9 mouse cellular contexts compared by ENCODE assay signal in the genomic region with DNA sequence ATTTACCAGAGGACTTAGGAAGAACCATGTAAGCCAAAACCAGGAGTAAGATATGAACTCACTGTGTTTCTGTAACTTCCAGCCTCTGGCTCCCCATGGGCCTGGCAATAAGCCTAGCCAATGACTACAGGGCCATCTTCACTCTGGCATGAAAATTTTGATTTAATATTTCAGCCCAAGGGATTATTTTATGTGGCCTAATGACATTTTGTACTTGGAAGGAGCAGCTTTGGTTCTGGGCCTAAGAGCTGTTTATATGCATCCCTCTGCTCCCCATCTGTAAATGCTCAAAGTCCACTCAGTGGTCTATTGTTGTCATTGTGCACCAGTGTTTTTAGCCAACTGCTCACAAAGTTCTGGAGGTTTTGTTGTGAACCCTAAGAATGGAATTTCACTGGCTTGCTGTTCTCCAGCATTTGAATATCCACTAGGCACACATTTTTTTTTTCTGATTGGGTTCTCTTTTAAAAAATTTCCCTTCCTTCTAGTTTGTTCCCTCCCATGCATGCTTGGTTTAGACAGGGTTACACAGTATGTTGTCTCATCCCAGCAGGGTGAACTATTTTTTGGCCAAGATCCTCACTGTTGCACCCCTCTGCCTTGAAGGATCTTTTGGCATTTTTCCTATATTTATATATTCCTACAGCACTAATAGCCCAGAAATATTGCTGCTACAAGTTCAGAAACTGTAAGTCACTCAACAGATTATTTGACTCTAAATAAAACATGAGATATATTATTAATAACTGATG.
DNase-seq lines count a peak whose midpoint lies in the region; ATAC-seq and TF ChIP-seq lines count a peak whose summit lies in the region.
"Had no signal": no experiment of that assay in that cellular context is flagged by ENCODE, and none has a peak within 500 bp of the region (broad histone marks: within the 10 kb centered on the region; RNA-seq: fewer than 3 reads in every experiment).

No protein-coding gene starts in this region.

- no peak overlapping the region for H3K4me3 ChIP-seq in liver, adult 2 months (ENCODE audit: insufficient read depth, low read depth, low read length)
- H3K4me3 ChIP-seq in liver, postnatal 0 days (ENCODE audit: low read depth, low read length): no peak overlapping the region
- H3K4me3 ChIP-seq: embryonic facial prominence, embryonic 12.5 days had no signal

- no peak for ATAC-seq in liver, postnatal 0 days
- no peak for ATAC-seq in megakaryocyte progenitor cell, adult 5-6 weeks (replicated peaks; ENCODE audit: poor library complexity)

- H3K4me1 ChIP-seq in liver, adult 2 months (ENCODE audit: control insufficient read depth, insufficient read depth, low read length): no peaks in the 10 kb centered on the region
- no peaks in the 10 kb centered on the region for H3K4me1 ChIP-seq in liver, postnatal 0 days (ENCODE audit: insufficient read depth)
- H3K4me1 ChIP-seq: embryonic facial prominence, embryonic 12.5 days had no signal

- no peak overlapping the region for H3K27ac ChIP-seq in liver, adult 2 months (replicated peaks; ENCODE audit: insufficient read depth, low read depth, low read length)
- no peak overlapping the region for H3K27ac ChIP-seq in liver, postnatal 0 days (ENCODE audit: low read depth)
- H3K27ac ChIP-seq: embryonic facial prominence, embryonic 12.5 days had no signal

- DNase-seq in adrenal gland, postnatal 10 days: peak; percentile 15
- no peak for DNase-seq in adrenal gland, postnatal 4 days (ENCODE audit: low spot score in 2 of 2)
- DNase-seq in liver, adult 2 months (ENCODE audit: extremely low read depth, low read depth, low spot score): peak; percentile 41
- no peak for DNase-seq in liver, postnatal 0 days
- peak; percentile 54 for DNase-seq in kidney, adult 9 months
- DNase-seq in ovary, postnatal 36 days (ENCODE audit: low spot score): peak; percentile 14
- DNase-seq in layer of hippocampus, adult 18-20 months (ENCODE audit: low spot score in 2 of 2): no peak

- H3K9me3 ChIP-seq in liver, postnatal 0 days (ENCODE audit: low read length): no peaks in the 10 kb centered on the region
- H3K9me3 ChIP-seq: embryonic facial prominence, embryonic 12.5 days had no signal

- no peaks in the 10 kb centered on the region for H3K27me3 ChIP-seq in liver, adult 2 months (ENCODE audit: control insufficient read depth, insufficient read depth, low read length)
- H3K27me3 ChIP-seq in liver, postnatal 0 days (ENCODE audit: insufficient read depth, low read length): no peaks in the 10 kb centered on the region
- H3K27me3 ChIP-seq: embryonic facial prominence, embryonic 12.5 days had no signal

- no peak for TF ChIP-seq CTCF in liver, adult 2 months (IDR thresholded peaks at IDR 0.05; ENCODE audit: low read depth, low read length)
- TF ChIP-seq CTCF in liver, postnatal 0 days (IDR thresholded peaks at IDR 0.05; ENCODE audit: low read depth): no peak

- no peak overlapping the region for H3K4me2 ChIP-seq in liver, postnatal 0 days (ENCODE audit: low read depth, low read length)
- H3K4me2 ChIP-seq: embryonic facial prominence, embryonic 12.5 days had no signal

- no peak for TF ChIP-seq POLR2A in liver, adult 2 months (IDR thresholded peaks at IDR 0.05; ENCODE audit: extremely low read depth, insufficient read depth, low read length)

- H3K9ac ChIP-seq in liver, adult 2 months (ENCODE audit: low read depth, low read length): no peak overlapping the region
- H3K9ac ChIP-seq in liver, postnatal 0 days (replicated peaks): no peak overlapping the region
- H3K9ac ChIP-seq: embryonic facial prominence, embryonic 12.5 days had no signal

- TF ChIP-seq EP300 in liver, postnatal 0 days (IDR thresholded peaks at IDR 0.05; ENCODE audit: low read depth): no peak

- H3K36me3 ChIP-seq in liver, adult 2 months (ENCODE audit: control insufficient read depth, insufficient read depth, low read length): no peaks in the 10 kb centered on the region
- no peaks in the 10 kb centered on the region for H3K36me3 ChIP-seq in liver, postnatal 0 days (replicated peaks; ENCODE audit: insufficient read depth, low read length)
- H3K36me3 ChIP-seq: embryonic facial prominence, embryonic 12.5 days had no signal

- no peaks in the 10 kb centered on the region for H3K79me2 ChIP-seq in liver, adult 2 months (ENCODE audit: control insufficient read depth, insufficient read depth, low read length)

Comparison
In these comparisons a context has a peak if more than half of its experiments do, and no peak if none do; other contexts are left out.
1. DNase-seq: peak in adrenal gland, postnatal 10 days (single experiment), liver, adult 2 months (single experiment), kidney, adult 9 months (single experiment) and ovary, postnatal 36 days (single experiment); none in adrenal gland, postnatal 4 days (0 of 2), liver, postnatal 0 days (single experiment) and layer of hippocampus, adult 18-20 months (0 of 2).